Comparison of ENCODE assay signal across 10 mouse cellular contexts in the genomic region with DNA sequence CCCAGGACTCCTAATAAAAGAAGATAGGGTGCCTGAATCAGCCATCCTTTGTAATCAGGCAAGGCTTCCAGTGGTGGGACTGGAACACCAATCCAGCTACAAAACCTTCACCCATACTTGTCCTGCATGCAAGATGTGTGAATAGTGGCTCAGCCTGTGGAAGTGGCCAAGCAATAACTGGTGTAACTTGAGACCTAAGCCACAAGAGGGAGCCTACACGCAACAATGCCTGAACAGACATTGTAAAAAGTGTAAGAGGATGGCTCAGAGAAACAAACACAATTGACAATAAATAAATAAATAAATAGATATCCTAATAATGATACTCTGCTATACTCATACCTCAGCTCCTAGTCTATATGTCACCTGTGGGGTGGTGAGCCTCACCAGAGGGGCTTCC.
A peak's percentile ranks its signal among the peaks of the same experiment; 100 is the strongest.
DNase-seq lines count a peak whose midpoint lies in the region; ATAC-seq and TF ChIP-seq lines count a peak whose summit lies in the region.
"Had no signal": no experiment of that assay in that cellular context is flagged by ENCODE, and none has a peak within 500 bp of the region (broad histone marks: within the 10 kb centered on the region; RNA-seq: fewer than 3 reads in every experiment).

No protein-coding gene starts in this region.

- no peaks in the 10 kb centered on the region for H3K27me3 ChIP-seq in lung, embryonic 14.5 days (ENCODE audit: insufficient read depth, low read length)
- no peaks in the 10 kb centered on the region for H3K27me3 ChIP-seq in embryonic facial prominence, embryonic 14.5 days (replicated peaks; ENCODE audit: control insufficient read depth, insufficient read depth, low read length)
- H3K27me3 ChIP-seq: heart, embryonic 15.5 days had no signal

- no peaks in the 10 kb centered on the region for H3K4me1 ChIP-seq in lung, embryonic 14.5 days (ENCODE audit: insufficient read depth)
- H3K4me1 ChIP-seq in embryonic facial prominence, embryonic 14.5 days (ENCODE audit: control insufficient read depth, insufficient read depth, low read length), result no peaks in the 10 kb centered on the region
- H3K4me1 ChIP-seq: heart, embryonic 15.5 days had no signal

- ATAC-seq in lung, embryonic 14.5 days (ENCODE audit: insufficient read depth), result no peak
- no peak for ATAC-seq in embryonic facial prominence, embryonic 14.5 days (ENCODE audit: low read depth)

- H3K9ac ChIP-seq in lung, embryonic 14.5 days, result no peak overlapping the region
- no peak overlapping the region for H3K9ac ChIP-seq in embryonic facial prominence, embryonic 14.5 days (ENCODE audit: low read depth, low read length)
- H3K9ac ChIP-seq: heart, embryonic 15.5 days had no signal

- peak; percentile 27 for TF ChIP-seq CTCF in lung, embryonic 14.5 days (IDR thresholded peaks at IDR 0.05; ENCODE audit: low read depth)

- no peaks in the 10 kb centered on the region for H3K9me3 ChIP-seq in lung, embryonic 14.5 days (ENCODE audit: low read depth, low read length)
- H3K9me3 ChIP-seq in embryonic facial prominence, embryonic 14.5 days (ENCODE audit: control insufficient read depth, low read length), result no peaks in the 10 kb centered on the region
- H3K9me3 ChIP-seq: heart, embryonic 15.5 days had no signal

- H3K36me3 ChIP-seq in lung, embryonic 14.5 days (ENCODE audit: insufficient read depth), result no peaks in the 10 kb centered on the region
- H3K36me3 ChIP-seq in embryonic facial prominence, embryonic 14.5 days (ENCODE audit: control insufficient read depth, insufficient read depth, low read length), result no peaks in the 10 kb centered on the region
- H3K36me3 ChIP-seq: heart, embryonic 15.5 days had no signal

- no peak overlapping the region for H3K4me2 ChIP-seq in lung, embryonic 14.5 days
- H3K4me2 ChIP-seq in embryonic facial prominence, embryonic 14.5 days (ENCODE audit: low read depth, low read length), result no peak overlapping the region
- H3K4me2 ChIP-seq: heart, embryonic 15.5 days had no signal

- peak; percentile 13 for DNase-seq in lung, embryonic 14.5 days
- DNase-seq in lung, postnatal 14 days, result no peak
- DNase-seq in embryonic facial prominence, embryonic 14.5 days (ENCODE audit: low spot score), result peak; percentile 48
- DNase-seq in layer of hippocampus, postnatal 14 days (ENCODE audit: low spot score in 2 of 2), result peak; percentile 3 to 30
- peak; percentile 29 to 31 for DNase-seq in right cerebral cortex, postnatal 10 days (ENCODE audit: low spot score in 2 of 2)
- DNase-seq in thymus, postnatal 10 days (ENCODE audit: low spot score in 2 of 2), result no peak
- DNase-seq in natural killer cell, adult 2 months (ENCODE audit: low spot score in 2 of 2), result no peak
- no peak for DNase-seq in gastrocnemius, postnatal 25 days
- DNase-seq: lung, postnatal 10 days had no signal

- H3K4me3 ChIP-seq in lung, embryonic 14.5 days (ENCODE audit: low read depth, low read length), result no peak overlapping the region
- H3K4me3 ChIP-seq in embryonic facial prominence, embryonic 14.5 days (ENCODE audit: low read depth, low read length), result no peak overlapping the region
- H3K4me3 ChIP-seq: heart, embryonic 15.5 days had no signal

- WGBS in lung, embryonic 14.5 days, result 22% methylated on average over 1 of the region's 1 CpGs
- WGBS in embryonic facial prominence, embryonic 14.5 days, result 21% methylated on average over 1 of the region's 1 CpGs

- no peak overlapping the region for H3K27ac ChIP-seq in lung, embryonic 14.5 days (ENCODE audit: low read depth)
- H3K27ac ChIP-seq in embryonic facial prominence, embryonic 14.5 days (replicated peaks; ENCODE audit: low read depth, low read length), result no peak overlapping the region
- H3K27ac ChIP-seq: heart, embryonic 15.5 days had no signal

Comparison
In these comparisons a context has a peak if more than half of its experiments do, and no peak if none do; other contexts are left out.
1. DNase-seq: peak in lung, embryonic 14.5 days (single experiment), embryonic facial prominence, embryonic 14.5 days (single experiment), layer of hippocampus, postnatal 14 days (2 of 2) and right cerebral cortex, postnatal 10 days (2 of 2); none in lung, postnatal 14 days (single experiment), thymus, postnatal 10 days (0 of 2), natural killer cell, adult 2 months (0 of 2) and gastrocnemius, postnatal 25 days (single experiment).